Mouse (Mus musculus): Measurements from ENCODE around the gene Dlgap1. TPM values are rescaled to one million over a fixed set of nuclear protein-coding genes. Genes with fewer than 3 reads are reported as not detected.

Dlgap1 gene
- polyA plus RNA-seq, 1 experiment from 2014 or later = 7.4 TPM

DNA sequence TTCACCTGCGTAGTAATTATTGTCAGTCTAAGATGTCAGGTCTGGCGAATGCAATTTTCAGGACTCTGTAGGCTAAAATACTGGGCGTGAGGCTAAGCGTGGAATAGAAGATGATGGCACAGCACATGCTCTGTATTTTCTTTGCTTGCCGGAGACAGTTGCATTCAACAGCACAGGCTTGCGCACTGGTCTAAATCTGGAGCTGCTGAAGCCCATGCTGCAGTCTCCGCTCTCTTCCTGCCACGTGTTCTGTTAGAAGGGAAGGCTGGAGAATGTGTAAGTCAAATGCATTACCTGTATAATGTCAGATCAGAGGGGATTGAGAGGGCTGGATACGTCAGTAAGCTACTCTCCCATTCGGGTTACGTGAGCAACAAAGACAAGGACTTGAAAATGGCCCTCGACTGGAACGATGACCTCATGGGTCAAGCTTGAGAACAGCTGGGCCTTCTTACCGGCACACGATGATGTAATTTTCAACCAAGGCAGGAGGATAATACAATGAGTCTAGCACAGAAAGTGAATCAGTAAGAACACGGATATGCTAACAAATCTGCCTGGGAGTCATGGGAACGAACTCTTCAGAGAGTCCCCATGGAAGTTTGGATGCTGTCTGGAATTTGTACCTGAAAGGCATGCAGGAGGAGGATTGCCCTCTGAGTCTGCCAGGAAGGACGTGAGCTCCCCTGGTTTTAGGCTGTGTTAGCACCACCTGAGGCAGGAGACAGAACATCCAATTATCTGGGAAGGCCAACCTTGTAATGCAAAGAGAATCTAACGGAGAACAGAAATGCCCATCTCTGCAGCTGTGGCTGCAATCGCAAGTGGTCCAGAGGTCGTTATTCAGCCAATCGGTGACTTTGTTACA is 339.7 kb downstream of the Dlgap1 start:
- ATAC-seq (ENCODE audit: low FRiP score) = peak; percentile 53; the same call in 1 of the 2 replicates
- H3K27me3 ChIP-seq = no peaks in the 10 kb centered on the region
- H3K36me3 ChIP-seq (replicated peaks) = no peaks in the 10 kb centered on the region
- no peaks in the 10 kb centered on the region for H3K9me3 ChIP-seq
- H3K9ac ChIP-seq = no peak overlapping the region
- H3K4me3 ChIP-seq (replicated peaks) = no peak overlapping the region
- 0 out of 2 replicates have a peak, but pooled peaks cover 5% of the 10 kb centered on the region for H3K4me1 ChIP-seq
- WGBS = 62% methylated on average over 22 of the region's 22 CpGs
- H3K27ac ChIP-seq = no peak overlapping the region
- no peak overlapping the region for H3K4me2 ChIP-seq

- ATAC-seq (ENCODE audit: low FRiP score) = no peak
Observed at GRCm38 (mm10) chr17:70316327-70316726, 347.5 kb downstream of the Dlgap1 start.

GRCm38 (mm10) chr17:70317779-70318178 is 348.9 kb downstream of the Dlgap1 start:
- Histone ChIP-seq H3K4me1 (no peaks in the 10 kb centered on the region), H3K9ac (no peak overlapping the region), H3K27ac (no peak overlapping the region), H3K9me3 (no peaks in the 10 kb centered on the region), H3K4me3 (replicated peaks) (no peak overlapping the region), H3K36me3 (replicated peaks) (no peaks in the 10 kb centered on the region), H3K27me3 (no peaks in the 10 kb centered on the region), H3K4me2 (no peak overlapping the region)
- WGBS = 87% methylated on average over 7 of the region's 7 CpGs
- no peak for ATAC-seq (ENCODE audit: low FRiP score)

More at GRCm38 (mm10) chr17:70316327-70316726, 347.5 kb downstream of the Dlgap1 start:
- Histone ChIP-seq H3K9ac (no peak overlapping the region), H3K4me3 (replicated peaks) (no peak overlapping the region), H3K4me1 (no peaks in the 10 kb centered on the region), H3K36me3 (replicated peaks) (no peaks in the 10 kb centered on the region), H3K27me3 (no peaks in the 10 kb centered on the region), H3K4me2 (no peak overlapping the region), H3K27ac (no peak overlapping the region), H3K9me3 (no peaks in the 10 kb centered on the region)
- WGBS = 85% methylated on average over 5 of the region's 5 CpGs

GRCm38 (mm10) chr17:70321976-70322375 is 353.1 kb downstream of the Dlgap1 start:
- Histone ChIP-seq H3K4me2 (no peak overlapping the region), H3K9me3 (no peaks in the 10 kb centered on the region)
- WGBS = 93% methylated on average over 6 of the region's 6 CpGs

DNA sequence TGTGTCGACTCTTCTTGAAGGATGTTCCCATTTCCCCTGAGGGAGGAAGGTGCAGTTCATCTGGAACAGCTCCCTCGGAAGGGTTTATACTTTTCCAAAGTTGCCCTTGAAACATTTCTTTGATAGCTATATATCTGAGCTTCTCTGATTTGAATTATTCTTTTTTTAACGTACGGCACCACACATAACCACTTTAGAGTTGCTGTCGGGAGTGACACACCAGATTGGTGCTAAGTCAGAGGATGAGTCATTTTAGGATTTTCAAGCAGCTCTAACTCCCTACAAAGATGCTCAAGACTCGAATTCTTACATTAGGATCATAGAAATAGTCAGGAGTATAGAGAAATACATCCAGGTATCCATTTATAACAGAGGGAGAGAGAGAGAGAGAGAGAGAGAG is 364.6 kb downstream of the Dlgap1 start:
- 80% methylated on average over 6 of the region's 6 CpGs for WGBS
- H3K27ac ChIP-seq = no peak overlapping the region
- no peaks in the 10 kb centered on the region for H3K4me1 ChIP-seq
- no peak for ATAC-seq (ENCODE audit: low FRiP score)
- H3K36me3 ChIP-seq (replicated peaks) = no peaks in the 10 kb centered on the region
- no peaks in the 10 kb centered on the region for H3K27me3 ChIP-seq
- no peaks in the 10 kb centered on the region for H3K9me3 ChIP-seq
- no peak overlapping the region for H3K9ac ChIP-seq
- H3K4me3 ChIP-seq (replicated peaks) = no peak overlapping the region
- no peak overlapping the region for H3K4me2 ChIP-seq

More at GRCm38 (mm10) chr17:70321976-70322375, 353.1 kb downstream of the Dlgap1 start:
- Histone ChIP-seq H3K36me3 (replicated peaks) (no peaks in the 10 kb centered on the region), H3K9ac (no peak overlapping the region), H3K27ac (no peak overlapping the region), H3K4me1 (no peaks in the 10 kb centered on the region), H3K27me3 (no peaks in the 10 kb centered on the region), H3K4me3 (replicated peaks) (no peak overlapping the region)
- ATAC-seq (ENCODE audit: low FRiP score) = no peak

DNA sequence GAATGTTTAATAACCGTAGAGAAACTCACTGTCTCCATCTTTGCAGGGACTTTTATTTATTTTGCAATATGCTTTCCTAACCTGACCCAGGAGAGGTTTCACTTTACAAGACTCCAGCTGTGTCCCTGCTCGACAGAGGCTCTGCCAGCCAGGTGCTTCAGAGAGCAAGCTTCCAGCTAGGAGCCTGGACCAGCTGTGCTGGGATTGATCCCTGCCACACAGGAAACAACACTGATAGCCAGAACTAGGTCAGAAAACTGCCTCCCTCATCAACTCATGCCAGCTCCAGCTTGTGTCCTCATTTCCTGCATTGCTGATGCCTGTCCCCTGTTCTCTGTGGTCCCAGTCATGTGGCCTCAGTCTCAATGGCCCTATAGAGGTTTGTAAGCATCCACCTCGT is 365.3 kb downstream of the Dlgap1 start:
- Histone ChIP-seq H3K4me2 (no peak overlapping the region), H3K27me3 (no peaks in the 10 kb centered on the region), H3K9ac (no peak overlapping the region), H3K4me1 (no peaks in the 10 kb centered on the region), H3K4me3 (replicated peaks) (no peak overlapping the region), H3K27ac (no peak overlapping the region), H3K36me3 (replicated peaks) (no peaks in the 10 kb centered on the region), H3K9me3 (no peaks in the 10 kb centered on the region)
- no peak for ATAC-seq (ENCODE audit: low FRiP score)
- WGBS = 63% methylated on average over 3 of the region's 3 CpGs

- Histone ChIP-seq H3K4me2 (no peak overlapping the region), H3K4me3 (replicated peaks) (no peak overlapping the region), H3K36me3 (replicated peaks) (no peaks in the 10 kb centered on the region), H3K9me3 (no peaks in the 10 kb centered on the region), H3K4me1 (no peaks in the 10 kb centered on the region), H3K27me3 (no peaks in the 10 kb centered on the region), H3K27ac (no peak overlapping the region), H3K9ac (no peak overlapping the region)
- 91% methylated on average over 7 of the region's 7 CpGs for whole genome bisulfite sequencing
- ATAC-seq (ENCODE audit: low FRiP score) = no peak
Observed at GRCm38 (mm10) chr17:70339821-70340220, 370.9 kb downstream of the Dlgap1 start.

DNA sequence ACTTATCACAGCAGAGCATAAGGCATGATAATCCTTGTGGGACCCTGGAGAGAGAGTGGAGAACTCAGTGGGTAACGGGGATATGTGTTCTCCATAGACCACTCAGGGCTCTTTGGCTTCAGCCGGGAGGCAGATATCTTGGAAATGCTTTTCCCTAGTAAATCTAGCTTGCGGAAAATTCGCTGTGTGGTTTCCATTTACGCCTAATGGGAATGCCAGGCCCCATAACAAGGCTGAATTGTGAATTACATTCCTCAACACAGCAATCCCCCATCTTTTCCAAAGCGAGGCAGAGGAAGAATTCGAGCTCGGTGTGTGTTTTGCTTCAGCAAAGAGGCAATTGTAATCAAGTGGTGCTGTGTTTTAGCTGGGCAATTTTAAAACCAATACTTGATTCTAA is 372.4 kb downstream of the Dlgap1 start:
- Histone ChIP-seq H3K9me3 (no peaks in the 10 kb centered on the region), H3K4me2 (no peak overlapping the region), H3K9ac (no peak overlapping the region), H3K27ac (no peak overlapping the region), H3K4me3 (replicated peaks) (no peak overlapping the region), H3K36me3 (replicated peaks) (no peaks in the 10 kb centered on the region), H3K4me1 (no peaks in the 10 kb centered on the region), H3K27me3 (no peaks in the 10 kb centered on the region)
- ATAC-seq (ENCODE audit: low FRiP score) = no peak
- WGBS = 80% methylated on average over 8 of the region's 8 CpGs

GRCm38 (mm10) chr17:70341920-70342319 is 373.0 kb downstream of the Dlgap1 start:
- ATAC-seq (ENCODE audit: low FRiP score) = no peak
- Histone ChIP-seq H3K4me1 (no peaks in the 10 kb centered on the region), H3K9me3 (no peaks in the 10 kb centered on the region), H3K9ac (no peak overlapping the region), H3K27ac (no peak overlapping the region), H3K36me3 (replicated peaks) (no peaks in the 10 kb centered on the region), H3K27me3 (no peaks in the 10 kb centered on the region), H3K4me3 (replicated peaks) (no peak overlapping the region), H3K4me2 (no peak overlapping the region)
- WGBS = 68% methylated on average over 6 of the region's 6 CpGs

DNA sequence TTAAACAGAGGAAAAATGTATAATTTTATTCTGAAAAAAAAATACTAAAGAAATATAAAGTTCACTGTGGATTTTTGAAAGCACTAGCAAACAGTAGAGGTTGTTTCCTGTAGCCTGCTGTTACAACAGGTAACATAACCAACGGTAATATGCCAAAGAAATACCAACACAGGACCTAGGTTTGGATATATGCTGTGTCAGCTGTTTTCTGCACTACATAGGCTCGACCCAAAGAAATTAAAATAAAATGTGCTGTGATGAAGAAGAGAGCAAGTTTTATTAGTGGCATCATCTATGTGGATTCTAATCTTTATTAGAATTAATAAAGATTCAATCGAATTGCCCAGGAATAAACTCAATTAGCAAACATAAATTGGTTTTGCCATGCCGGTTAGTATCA is 378.5 kb downstream of the Dlgap1 start:
- ATAC-seq (ENCODE audit: low FRiP score) = no peak
- no peak overlapping the region for H3K9ac ChIP-seq
- 91% methylated on average over 4 of the region's 4 CpGs for WGBS

DNA sequence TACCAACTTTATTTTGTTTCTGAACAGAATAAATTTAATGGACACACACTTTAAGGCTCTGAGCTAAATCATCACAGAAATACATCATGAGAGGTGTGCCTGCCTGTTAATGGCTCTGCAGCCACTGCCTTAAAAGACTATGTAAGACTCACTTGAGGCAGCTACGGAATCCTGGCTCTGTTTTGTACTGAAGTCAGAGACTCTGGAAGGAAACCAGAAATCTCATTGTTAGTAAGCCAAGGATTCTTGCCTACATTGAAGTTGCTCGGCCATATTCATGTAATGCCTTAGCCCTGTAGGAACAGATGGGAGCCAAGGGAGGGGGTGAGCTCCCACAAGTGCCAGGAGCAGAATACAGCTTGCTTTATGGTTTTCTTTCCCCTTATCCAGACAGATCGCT is 394.7 kb downstream of the Dlgap1 start:
- ATAC-seq (ENCODE audit: low FRiP score) = no peak
- Histone ChIP-seq H3K9me3 (no peaks in the 10 kb centered on the region), H3K4me2 (no peak overlapping the region), H3K27me3 (no peaks in the 10 kb centered on the region), H3K9ac (no peak overlapping the region), H3K4me1 (no peaks in the 10 kb centered on the region), H3K27ac (no peak overlapping the region), H3K36me3 (replicated peaks) (no peaks in the 10 kb centered on the region), H3K4me3 (replicated peaks) (no peak overlapping the region)
- 73% methylated on average over 3 of the region's 3 CpGs for WGBS

More for the DNA sequence above, 378.5 kb downstream of the Dlgap1 start:
- no peak overlapping the region for H3K27ac ChIP-seq
- no peaks in the 10 kb centered on the region for H3K36me3 ChIP-seq (replicated peaks)
- H3K27me3 ChIP-seq = no peaks in the 10 kb centered on the region
- no peaks in the 10 kb centered on the region for H3K9me3 ChIP-seq
- no peaks in the 10 kb centered on the region for H3K4me1 ChIP-seq
- H3K4me3 ChIP-seq (replicated peaks) = no peak overlapping the region
- H3K4me2 ChIP-seq = no peak overlapping the region

DNA sequence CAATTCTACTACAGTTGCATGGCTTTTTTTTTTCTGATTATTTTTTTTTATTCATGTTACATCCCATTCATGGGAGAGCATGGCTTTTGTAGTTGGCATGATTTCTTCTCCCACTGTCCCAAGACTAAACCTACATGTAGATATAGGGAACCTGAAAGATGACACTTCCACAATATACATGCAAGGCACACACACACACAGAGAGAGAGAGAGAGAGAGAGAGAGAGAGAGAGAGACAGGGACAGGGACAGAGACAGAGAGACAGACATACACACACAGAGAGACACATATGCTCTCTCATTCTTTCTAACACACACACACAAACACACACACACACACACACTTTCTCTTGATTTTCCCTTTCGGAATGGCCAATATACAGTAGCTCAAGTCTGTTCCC is 395.1 kb downstream of the Dlgap1 start:
- no peak for ATAC-seq (ENCODE audit: low FRiP score)
- Histone ChIP-seq H3K4me2 (no peak overlapping the region), H3K9ac (no peak overlapping the region), H3K27me3 (no peaks in the 10 kb centered on the region), H3K27ac (no peak overlapping the region), H3K4me1 (no peaks in the 10 kb centered on the region), H3K9me3 (no peaks in the 10 kb centered on the region), H3K36me3 (replicated peaks) (no peaks in the 10 kb centered on the region), H3K4me3 (replicated peaks) (no peak overlapping the region)
- 100% methylated on average over 1 of the region's 1 CpGs for WGBS

DNA sequence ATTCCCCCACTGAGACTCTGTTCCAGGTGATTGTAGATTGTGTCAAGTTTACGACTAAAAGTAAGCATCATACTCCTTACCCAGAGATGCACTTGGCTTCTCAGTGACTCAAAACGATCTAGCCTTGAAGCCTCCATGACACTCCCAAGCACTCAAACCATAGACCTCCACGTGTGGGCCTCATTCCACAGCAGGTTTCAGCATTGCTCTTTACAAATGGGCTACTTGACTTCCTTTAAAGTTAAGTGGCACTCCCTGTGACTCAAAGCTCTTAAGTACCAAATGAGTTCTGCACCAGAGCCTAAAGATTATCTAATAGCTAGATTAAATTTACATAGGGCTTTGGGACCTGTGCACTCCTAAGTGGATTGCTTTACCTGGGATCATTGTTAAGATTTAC is 400.3 kb downstream of the Dlgap1 start:
- no peak overlapping the region for H3K4me2 ChIP-seq
- no peaks in the 10 kb centered on the region for H3K4me1 ChIP-seq
- no peak for ATAC-seq (ENCODE audit: low FRiP score)
- H3K9me3 ChIP-seq = no peaks in the 10 kb centered on the region
- H3K27me3 ChIP-seq = no peaks in the 10 kb centered on the region
- no peak overlapping the region for H3K27ac ChIP-seq
- no peak overlapping the region for H3K9ac ChIP-seq
- H3K4me3 ChIP-seq (replicated peaks) = no peak overlapping the region
- H3K36me3 ChIP-seq (replicated peaks) = no peaks in the 10 kb centered on the region
- WGBS = 81% methylated on average over 3 of the region's 3 CpGs
